Mouse (Mus musculus) heart, adult 2 months (tissue): ENCODE measurements around the gene Zfp180.

ENCODE experiments used
- CTCF ChIP-seq: fragments of 200-600 bp; IDR thresholded peaks from 2 replicates; pipeline ENCODE4 v1.8.1; 2022; ENCODE audit warnings: antibody characterized with exemption, mild to moderate bottlenecking, moderate library complexity
- POLR2A ChIP-seq: fragments of 200-500 bp; IDR thresholded peaks from 2 replicates; pipeline ENCODE4 v1.6.1; 2011; ENCODE audit warnings: mild to moderate bottlenecking, low read depth, low read length, control low read depth; ENCODE audit not compliant: insufficient read depth

DNA sequence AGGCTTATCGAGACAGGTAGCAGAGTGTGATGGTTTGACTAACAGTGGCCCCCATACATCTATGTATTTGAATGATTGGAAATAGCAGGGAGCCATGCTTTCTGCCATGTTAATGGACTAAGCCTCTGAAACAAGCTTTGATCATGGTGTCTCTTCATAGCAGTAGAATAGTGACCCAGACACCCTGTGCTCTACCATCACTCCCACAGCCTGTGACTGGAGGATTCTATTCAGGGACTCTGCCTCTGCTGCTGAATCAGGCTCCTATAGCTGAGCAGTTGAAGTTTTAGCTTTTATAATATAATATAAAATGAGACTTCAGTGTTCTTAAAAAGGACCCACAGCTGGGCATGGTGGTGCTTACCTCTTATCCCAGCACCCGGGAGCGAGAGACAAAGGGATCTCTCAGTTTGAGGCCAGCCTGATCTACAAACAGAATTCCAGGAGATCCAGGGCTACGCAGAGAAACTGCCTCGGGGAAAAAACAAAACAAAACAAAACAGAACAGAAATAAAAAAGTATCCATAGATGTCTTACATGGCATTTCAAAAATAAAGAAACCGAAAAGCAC lies 51.8 kb downstream of the Zfp180 start:
- no peak for TF ChIP-seq CTCF
- no peak for TF ChIP-seq POLR2A
